Mouse (Mus musculus) megakaryocyte progenitor cell, adult 5-6 weeks (primary cell): ENCODE measurements around the gene Slc39a1. TPM values are rescaled to one million over a fixed set of nuclear protein-coding genes. Genes with fewer than 3 reads are reported as not detected.
A peak's percentile ranks its signal among the peaks of the same experiment; 100 is the strongest.
"Not testable (repeated sequence)": the region's sequence is repeated elsewhere in the genome, so short reads cannot be mapped to it uniquely, and the experiment has no call there.

ENCODE experiments used
- ATAC-seq: replicated peaks from 2 replicates; pipeline ENCODE4 v1.8.0; 2016; ENCODE audit warnings: mild to moderate bottlenecking, moderate TSS enrichment, inconsistent platforms; ENCODE audit not compliant: poor library complexity
- total RNA-seq, 2 experiments: library from RNA; stranded (forward) in 1 of 2; stranded (reverse) in 1 of 2; fragments of 157-497, 149-512 nt in 1 of 2; fragments of 200-1000 nt in 1 of 2; gene quantifications; 2 replicates each; pipeline versions ENCODE4 v1.2.3 to v1.2.4; 2015 to 2017

Slc39a1 gene
- total RNA-seq, 2 experiments from 2014 or later, result 19.5 to 31.4 TPM

DNA sequence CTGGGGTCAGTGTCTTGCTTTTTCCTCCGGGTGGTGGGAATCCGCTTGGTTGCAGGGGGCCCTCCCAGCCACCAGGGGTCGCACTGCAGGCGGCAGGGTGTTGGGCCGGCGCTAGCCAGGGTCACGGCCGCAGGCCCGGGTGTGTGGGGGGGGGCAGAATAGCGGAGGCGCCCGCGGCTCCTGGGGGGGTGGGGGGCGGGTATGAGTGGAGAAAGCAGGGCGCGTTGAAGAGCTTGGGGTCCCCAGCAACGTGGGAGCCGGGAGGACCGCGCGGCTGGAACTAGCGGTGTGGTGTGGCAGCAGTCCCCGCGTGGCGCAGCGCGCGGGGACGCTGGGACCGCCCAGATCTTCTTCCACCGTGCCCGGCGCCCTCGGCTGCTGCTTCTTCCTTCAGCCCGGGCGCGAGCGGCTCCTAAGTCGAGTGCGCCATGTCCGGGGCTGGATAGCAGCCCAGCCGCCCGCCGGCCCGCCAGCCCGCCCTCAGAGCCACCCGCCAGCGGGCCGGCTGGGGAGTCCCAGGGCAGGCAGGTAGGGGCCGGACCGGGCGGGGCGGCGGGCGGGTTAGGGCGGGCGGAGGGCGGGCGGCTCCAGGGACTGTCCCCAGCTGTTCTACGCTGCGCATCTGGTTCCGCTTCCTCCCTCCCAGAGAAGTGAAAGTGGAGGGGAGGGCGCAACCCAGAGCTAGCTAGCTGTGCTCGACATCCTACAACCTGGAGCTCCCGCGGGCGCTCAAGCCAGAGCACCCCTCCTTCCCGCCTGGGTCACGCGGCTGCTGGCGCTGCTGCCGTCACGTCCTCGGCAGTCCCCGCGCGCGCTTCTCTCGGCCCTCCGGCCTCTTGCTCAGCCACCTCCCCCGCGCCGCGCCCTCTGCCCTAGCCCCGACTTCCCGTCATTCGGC is 17.3 kb downstream of the Slc39a1 start, which contains the start of gene Dennd4b:
Gene Dennd4b, plus strand, starts transcription at position 152 of the 898 bp plus-strand sequence.
- peak; percentile 73 for ATAC-seq

- ATAC-seq, result peak; percentile 46
Measured at GRCm38 (mm10) chr3:90265932-90266741, 18.2 kb downstream of the Slc39a1 start.

GRCm38 (mm10) chr3:90266901-90267775 is 19.2 kb downstream of the Slc39a1 start:
- no peak for ATAC-seq

DNA sequence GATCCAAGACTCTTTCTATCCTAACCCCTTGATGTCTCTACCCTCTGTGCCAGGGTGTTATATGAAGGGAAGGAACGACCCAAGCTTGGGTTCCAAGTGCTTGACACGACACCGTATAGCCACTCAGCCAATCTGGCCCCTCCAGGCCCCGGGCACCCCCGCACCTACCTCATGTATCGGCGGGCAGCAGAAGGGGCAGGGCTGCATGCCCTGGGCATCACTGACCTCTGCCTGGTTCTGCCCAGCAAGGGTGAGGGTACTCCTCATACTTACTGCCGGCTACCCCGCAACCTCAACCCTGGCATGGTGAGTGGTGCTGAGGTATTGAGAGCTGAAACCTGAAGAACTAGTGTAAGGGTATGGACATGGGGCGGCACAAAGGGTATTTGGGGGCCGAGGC is 20.2 kb downstream of the Slc39a1 start:
- no peak for ATAC-seq

GRCm38 (mm10) chr3:90268971-90269370 is 21.0 kb downstream of the Slc39a1 start:
- ATAC-seq, result no peak

DNA sequence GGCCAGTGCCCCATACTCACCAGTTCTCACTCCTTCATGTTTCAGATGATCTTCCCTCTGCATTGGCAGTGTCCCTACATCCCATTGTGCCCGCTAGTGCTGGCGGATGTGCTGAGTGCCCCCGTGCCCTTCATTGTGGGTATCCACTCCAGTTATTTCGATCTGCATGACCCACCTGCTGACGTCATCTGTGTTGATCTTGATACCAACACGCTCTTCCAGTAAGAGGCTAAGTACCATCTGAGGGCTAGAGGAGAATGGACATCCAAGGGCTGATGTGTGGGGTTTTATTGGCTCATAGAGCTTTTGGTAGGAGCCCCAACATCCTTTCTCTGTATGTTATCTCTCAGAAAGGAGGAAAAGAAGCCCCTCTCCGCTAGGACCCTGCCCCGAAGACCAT is 22.8 kb downstream of the Slc39a1 start:
- no peak for ATAC-seq

- ATAC-seq, result no peak
Measured at GRCm38 (mm10) chr3:90272170-90272569, 24.2 kb downstream of the Slc39a1 start.

DNA sequence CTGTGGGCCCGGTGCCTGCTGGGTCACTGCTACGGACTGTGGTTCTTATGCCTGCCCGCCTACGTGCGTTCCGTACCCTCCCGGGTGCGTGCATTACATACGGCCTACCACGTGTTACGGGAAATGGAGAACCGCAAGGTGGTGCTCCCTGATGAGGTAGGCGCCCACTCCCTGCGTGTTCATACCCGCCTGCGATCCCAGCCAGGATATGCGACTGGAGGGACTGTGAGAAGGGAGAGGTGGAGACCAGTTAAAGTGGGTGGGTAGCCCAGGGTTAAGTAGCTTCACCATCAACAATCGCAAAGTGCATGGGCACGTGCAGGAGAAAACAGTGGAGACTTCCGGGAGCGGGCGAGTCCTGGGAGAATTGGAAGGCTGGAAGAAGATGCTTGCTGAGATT is 25.9 kb downstream of the Slc39a1 start:
- no peak for ATAC-seq

DNA sequence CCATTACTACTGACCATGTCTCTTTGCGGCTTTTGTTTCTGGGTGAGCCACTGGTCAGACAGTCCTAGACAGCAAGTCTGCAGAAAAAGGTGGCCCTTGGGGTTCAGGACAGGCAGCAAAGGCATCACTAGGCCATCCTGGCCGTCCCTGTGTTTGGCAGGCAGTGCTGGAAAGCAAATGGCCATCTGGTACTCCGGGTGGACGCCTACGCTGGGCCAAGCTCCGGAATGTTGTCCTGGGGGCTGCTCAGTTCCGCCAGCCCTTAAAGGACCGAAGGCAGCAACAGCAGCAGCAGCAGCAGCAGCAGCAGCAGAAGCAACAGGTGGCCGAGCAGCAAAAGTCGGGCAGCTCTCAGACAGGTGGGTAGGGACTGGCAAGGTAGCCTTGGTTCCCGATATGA is 27.3 kb downstream of the Slc39a1 start:
- no peak for ATAC-seq

DNA sequence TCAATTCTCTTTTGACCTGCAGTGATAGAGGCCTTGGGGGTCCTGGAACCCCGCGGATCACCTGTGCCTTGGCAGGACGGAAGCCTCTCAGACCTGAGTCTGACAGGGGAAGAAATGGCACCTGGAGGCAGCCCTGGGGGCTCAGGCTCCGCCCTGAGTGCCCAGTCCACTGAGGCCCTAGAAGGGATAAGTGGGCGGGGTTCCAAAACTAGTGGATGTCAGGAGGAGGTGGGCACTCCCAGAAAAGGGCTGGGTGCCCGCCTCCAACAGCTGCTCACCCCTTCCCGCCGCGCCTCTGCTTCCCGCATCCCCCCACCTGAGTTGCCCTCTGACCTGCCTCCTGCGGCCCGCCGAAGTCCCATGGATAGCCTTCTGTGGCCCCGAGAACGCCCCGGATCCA is 28.9 kb downstream of the Slc39a1 start:
- no peak for ATAC-seq

- no peak for ATAC-seq
Measured at GRCm38 (mm10) chr3:90277793-90278192, 29.8 kb downstream of the Slc39a1 start.

DNA sequence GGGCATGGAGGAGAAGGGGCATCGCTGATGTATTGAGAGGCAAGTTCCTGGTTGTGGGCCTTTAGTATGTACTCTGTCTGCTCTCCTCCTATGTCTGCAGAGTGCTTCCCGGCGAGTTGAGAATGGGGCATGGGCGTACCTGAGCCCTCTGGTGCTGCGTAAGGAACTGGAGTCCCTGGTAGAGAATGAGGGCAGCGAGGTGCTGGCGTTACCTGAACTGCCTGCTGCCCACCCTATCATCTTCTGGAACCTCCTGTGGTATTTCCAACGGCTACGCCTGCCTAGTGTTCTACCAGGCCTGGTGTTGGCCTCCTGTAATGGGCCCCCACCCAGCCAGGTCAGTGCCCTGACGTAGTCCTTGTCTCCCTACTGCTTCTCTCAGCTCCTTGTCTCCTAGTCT is 30.2 kb downstream of the Slc39a1 start:
- no peak for ATAC-seq

GRCm38 (mm10) chr3:90279216-90279615 is 31.2 kb downstream of the Slc39a1 start:
- no peak for ATAC-seq

- ATAC-seq, result no peak
Measured at GRCm38 (mm10) chr3:90279743-90280142, 31.8 kb downstream of the Slc39a1 start.

GRCm38 (mm10) chr3:90280708-90281107 is 32.7 kb downstream of the Slc39a1 start:
- ATAC-seq, result no peak

- ATAC-seq, result no peak
Measured at GRCm38 (mm10) chr3:90284150-90284549, 36.2 kb downstream of the Slc39a1 start.

GRCm38 (mm10) chr3:90289403-90289802 is 41.4 kb downstream of the Slc39a1 start:
- ATAC-seq, result not testable (repeated sequence)

GRCm38 (mm10) chr3:90290602-90291001 is 42.6 kb downstream of the Slc39a1 start:
- ATAC-seq, result no peak

- ATAC-seq, result no peak
Measured at GRCm38 (mm10) chr3:90291982-90292344, 44.0 kb downstream of the Slc39a1 start.

DNA sequence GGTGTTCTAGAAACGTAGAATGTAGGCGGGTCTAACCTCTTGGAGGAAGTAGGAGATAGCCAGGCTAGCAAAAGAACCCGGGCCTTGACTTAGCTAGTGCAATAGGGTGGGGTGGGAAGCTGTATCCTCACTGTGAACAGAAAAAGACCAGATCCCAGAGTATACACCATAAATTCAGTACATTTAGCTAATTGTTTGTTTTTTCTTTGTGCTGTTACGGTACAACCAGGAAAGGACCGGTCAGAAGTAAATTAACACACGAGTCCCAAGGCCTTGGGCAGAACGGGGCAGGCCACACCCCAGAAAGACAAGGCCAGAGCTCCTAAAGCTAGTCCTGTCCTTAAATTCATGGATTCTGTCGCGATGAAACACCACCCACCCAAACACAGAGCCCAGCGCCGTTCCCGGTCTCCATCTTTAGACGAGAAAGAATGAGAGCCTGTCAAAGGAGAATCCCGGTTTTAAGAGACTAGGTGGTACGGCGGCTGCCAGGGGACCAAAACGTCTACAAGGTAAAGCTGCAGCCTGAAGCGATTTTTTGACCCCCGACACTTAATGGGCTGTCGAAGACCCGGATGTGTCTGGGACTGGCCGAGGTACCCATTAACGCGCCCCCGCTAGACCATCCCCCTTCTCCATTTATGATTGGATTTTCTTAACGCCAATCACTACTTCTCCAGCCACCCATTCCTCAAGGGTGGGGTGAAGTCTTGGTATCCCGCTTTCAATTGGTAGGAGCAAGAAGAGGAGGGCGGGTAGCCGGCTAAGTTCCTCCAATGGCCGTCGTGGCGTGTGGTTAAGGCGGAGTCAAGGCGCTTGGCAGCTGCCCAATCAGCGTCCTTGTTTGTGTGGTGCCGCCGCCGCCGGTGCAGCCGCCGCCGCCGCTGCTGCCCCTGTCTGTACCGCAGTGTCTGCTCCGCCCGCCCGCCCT is 44.6 kb downstream of the Slc39a1 start, which contains the start of gene Gatad2b:
Gene Gatad2b, plus strand, starts transcription at position 834 of the 931 bp plus-strand sequence.
- peak; percentile 95 for ATAC-seq
